Mouse (Mus musculus) macrophage (primary cell): ENCODE measurements around the gene Thumpd1. TPM values are rescaled to one million over a fixed set of nuclear protein-coding genes. Genes with fewer than 3 reads are reported as not detected.

Experiments used
- H3K27ac ChIP-seq: fragments of 350-480 bp; formaldehyde crosslinking; 2 replicates; pipeline ENCODE4 v1.9.0; 2021
- H3K36me3 ChIP-seq: fragments of 350-480 bp; formaldehyde crosslinking; 2 replicates; pipeline ENCODE4 v1.9.0; 2021; ENCODE audit errors: inconsistent target
- H3K4me3 ChIP-seq: fragments of 350-480 bp; formaldehyde crosslinking; 2 replicates; pipeline ENCODE4 v1.9.0; 2021; ENCODE audit errors: inconsistent target
- H3K79me2 ChIP-seq: fragments of 350-480 bp; formaldehyde crosslinking; 2 replicates; pipeline ENCODE4 v1.9.0; 2021; ENCODE audit errors: inconsistent target
- WGBS: methylation state at CpG from one replicate; pipeline ENCODE4 v1.1.7; 2026; ENCODE audit warnings: inconsistent platforms; ENCODE audit not compliant: missing documents; 5-methylcytosine and 5-hydroxymethylcytosine counted together
- polyA plus RNA-seq: library from polyadenylated mRNA; stranded (reverse); fragments of 250-400 nt; gene quantifications from 3 replicates; pipeline ENCODE4 v1.2.4, GENCODE M21; 2018; ENCODE audit warnings: inconsistent platforms

Gene Thumpd1
- polyA plus RNA-seq, 1 experiment from 2014 or later, result 38.1 TPM

- peaks cover 26% of the 10 kb centered on the region for H3K36me3 ChIP-seq
- WGBS, result 17% methylated on average over 8 of the region's 8 CpGs
- peaks cover 9% of the 10 kb centered on the region for H3K79me2 ChIP-seq
- H3K27ac ChIP-seq, result no peak overlapping the region
- peak overlapping the region; percentile 95 for H3K4me3 ChIP-seq
Observed at GRCm38 (mm10) chr7:119720947-119721310, 331 bp upstream of the Thumpd1 start.

- Histone ChIP-seq H3K4me3 (no peak overlapping the region), H3K27ac (no peak overlapping the region), H3K79me2 (no peaks in the 10 kb centered on the region), H3K36me3 (peaks cover 31% of the 10 kb centered on the region)
- WGBS, result 93% methylated on average over 7 of the region's 7 CpGs
Observed at GRCm38 (mm10) chr7:119714111-119714510, 6.5 kb downstream of the Thumpd1 start.

GRCm38 (mm10) chr7:119694926-119695325 is 25.7 kb downstream of the Thumpd1 start:
- Histone ChIP-seq H3K79me2 (no peaks in the 10 kb centered on the region), H3K27ac (no peak overlapping the region), H3K4me3 (no peak overlapping the region), H3K36me3 (no peaks in the 10 kb centered on the region)
- 100% methylated on average over 1 of the region's 1 CpGs for WGBS

- Histone ChIP-seq H3K4me3 (no peak overlapping the region), H3K27ac (no peak overlapping the region), H3K36me3 (no peaks in the 10 kb centered on the region)
Observed at GRCm38 (mm10) chr7:119692302-119692701, 28.3 kb downstream of the Thumpd1 start.

GRCm38 (mm10) chr7:119689726-119690125 is 30.9 kb downstream of the Thumpd1 start, which contains the start of gene Acsm4:
Acsm4 (plus strand) TSS chr7:119690026.
- no peak within 1 kb of the TSS for H3K27ac ChIP-seq
- H3K36me3 ChIP-seq, result no peaks in the 10 kb centered on the region
- no peak within 1 kb of the TSS for H3K4me3 ChIP-seq
- 80% methylated on average over 5 of the region's 5 CpGs for WGBS
- no peaks in the 10 kb centered on the region for H3K79me2 ChIP-seq

More at GRCm38 (mm10) chr7:119692302-119692701, 28.3 kb downstream of the Thumpd1 start:
- 79% methylated on average over 4 of the region's 4 CpGs for WGBS
- no peaks in the 10 kb centered on the region for H3K79me2 ChIP-seq

- no peaks in the 10 kb centered on the region for H3K79me2 ChIP-seq
- no peak overlapping the region for H3K27ac ChIP-seq
- H3K4me3 ChIP-seq, result no peak overlapping the region
- no peaks in the 10 kb centered on the region for H3K36me3 ChIP-seq
- 60% methylated on average over 4 of the region's 4 CpGs for WGBS
Observed at GRCm38 (mm10) chr7:119682699-119683098, 37.9 kb downstream of the Thumpd1 start.

- no peak overlapping the region for H3K4me3 ChIP-seq
- 74% methylated on average over 8 of the region's 8 CpGs for WGBS
- H3K79me2 ChIP-seq, result no peaks in the 10 kb centered on the region
- no peak overlapping the region for H3K27ac ChIP-seq
- no peaks in the 10 kb centered on the region for H3K36me3 ChIP-seq
Observed at GRCm38 (mm10) chr7:119680107-119680506, 40.5 kb downstream of the Thumpd1 start.

- 21% methylated on average over 6 of the region's 6 CpGs for WGBS
- H3K4me3 ChIP-seq, result no peak overlapping the region
- H3K79me2 ChIP-seq, result no peaks in the 10 kb centered on the region
- H3K36me3 ChIP-seq, result no peaks in the 10 kb centered on the region
- H3K27ac ChIP-seq, result no peak overlapping the region
Observed at GRCm38 (mm10) chr7:119673465-119673864, 47.1 kb downstream of the Thumpd1 start.

GRCm38 (mm10) chr7:119670925-119671324 is 49.7 kb downstream of the Thumpd1 start:
- 50% methylated on average over 6 of the region's 6 CpGs for WGBS
- no peaks in the 10 kb centered on the region for H3K36me3 ChIP-seq
- no peak overlapping the region for H3K4me3 ChIP-seq
- no peak overlapping the region for H3K27ac ChIP-seq
- H3K79me2 ChIP-seq, result no peaks in the 10 kb centered on the region

- no peaks in the 10 kb centered on the region for H3K79me2 ChIP-seq
- H3K27ac ChIP-seq, result no peak overlapping the region
- WGBS, result 80% methylated on average over 5 of the region's 5 CpGs
- no peaks in the 10 kb centered on the region for H3K36me3 ChIP-seq
- no peak overlapping the region for H3K4me3 ChIP-seq
Observed at GRCm38 (mm10) chr7:119670395-119670794, 50.2 kb downstream of the Thumpd1 start.

GRCm38 (mm10) chr7:119667893-119668292 is 52.7 kb downstream of the Thumpd1 start:
- Histone ChIP-seq H3K36me3 (no peaks in the 10 kb centered on the region), H3K79me2 (no peaks in the 10 kb centered on the region), H3K4me3 (no peak overlapping the region), H3K27ac (no peak overlapping the region)
- 96% methylated on average over 3 of the region's 3 CpGs for WGBS

Other genes starting within 250 kb of the Thumpd1 start
- not detected in 3 replicates for gene Umod, start 241.5 kb downstream of the Thumpd1 start, polyA plus RNA-seq
- gene Acsm5, start 201.3 kb downstream of the Thumpd1 start, polyA plus RNA-seq, result not detected in 3 replicates
- not detected in 3 replicates for gene Pdilt, start 197.3 kb downstream of the Thumpd1 start, polyA plus RNA-seq
- not detected in 3 replicates for gene Acsm2, start 166.5 kb downstream of the Thumpd1 start, polyA plus RNA-seq
- gene Acsm1, start 113.8 kb downstream of the Thumpd1 start, polyA plus RNA-seq, result not detected in 3 replicates
- not detected in 3 replicates for gene Acsm4, start 30.8 kb downstream of the Thumpd1 start, polyA plus RNA-seq
- gene Acsm3, start 40.1 kb upstream of the Thumpd1 start, polyA plus RNA-seq, result not detected in 3 replicates
- 4.2 to 6.7 TPM (median 6.3 TPM) in 3 replicates for gene Rexo5, start 73.2 kb upstream of the Thumpd1 start, polyA plus RNA-seq
- gene Eri2, start 73.3 kb upstream of the Thumpd1 start, polyA plus RNA-seq, result 3.4 to 5.9 TPM (median 3.4 TPM) in 3 replicates
- gene Lyrm1, start 175.1 kb upstream of the Thumpd1 start, polyA plus RNA-seq, result 6.2 to 21.0 TPM (median 8.1 TPM) in 3 replicates
- 6.6 to 9.8 TPM (median 9.0 TPM) in 3 replicates for gene Dcun1d3, start 175.5 kb upstream of the Thumpd1 start, polyA plus RNA-seq